Mouse (Mus musculus) granulocyte monocyte progenitor cell, adult 5-6 weeks (primary cell): ENCODE results near the gene Nde1. TPM values are rescaled to one million over a fixed set of nuclear protein-coding genes. Genes with fewer than 3 reads are reported as not detected.
"Not testable (repeated sequence)": the region's sequence is repeated elsewhere in the genome, so short reads cannot be mapped to it uniquely, and the experiment has no call there.

Experiments
- ATAC-seq: replicated peaks from 2 replicates; pipeline ENCODE4 v1.8.0; 2016; ENCODE audit warnings: mild to moderate bottlenecking, moderate TSS enrichment, inconsistent platforms; ENCODE audit not compliant: poor library complexity, severe bottlenecking
- total RNA-seq, 2 experiments: library from RNA; stranded (forward) in 1 of 2; stranded (reverse) in 1 of 2; fragments of 200-712, 200-1000 nt in 1 of 2; fragments of >200 nt in 1 of 2; fragmentation: Nextera tagmentation in 1 of 2; gene quantifications; 2 replicates each; pipeline ENCODE4 v1.2.3; 2014 to 2017

Nde1 gene
- total RNA-seq (2014; fragmentation: Nextera tagmentation) (38.7 and 56.9 TPM in 2 replicates), total RNA-seq (2017) (60.4 and 67.8 TPM in 2 replicates)

DNA sequence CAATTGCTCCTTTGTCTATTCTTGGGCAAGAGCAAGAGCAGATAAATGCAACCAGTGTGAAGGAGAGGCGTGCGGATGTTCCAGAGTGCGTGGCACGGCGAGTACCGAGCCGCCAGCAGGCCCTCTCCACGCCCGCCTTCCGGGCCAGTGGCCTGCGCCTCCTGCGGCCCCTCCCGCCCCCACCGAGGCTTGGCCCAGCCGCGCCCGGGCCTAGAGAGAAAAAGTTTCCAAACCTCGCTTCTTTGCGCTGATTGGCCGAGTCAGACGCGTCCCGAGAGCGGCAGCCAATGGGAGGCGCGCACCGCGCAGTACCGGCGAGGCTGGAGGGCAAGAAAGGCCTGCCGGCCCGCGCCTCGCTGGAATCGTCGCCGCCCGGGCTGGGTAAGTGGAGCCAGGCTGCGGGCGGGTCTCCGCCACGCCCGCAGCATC lies at the start of gene Nde1, which contains the start of gene Marf1:
Gene Nde1, plus strand, starts transcription at position 288 of the 429 bp plus-strand sequence.
Gene Marf1, minus strand, starts transcription at position 364 of the 429 bp plus-strand sequence.
- ATAC-seq, result peak; percentile 70

- ATAC-seq, result no peak
These were observed 45.8 kb upstream of the Nde1 start for GRCm38 (mm10) chr16:14117299-14117698.

GRCm38 (mm10) chr16:14120941-14121340 lies 42.1 kb upstream of the Nde1 start:
- ATAC-seq, result no peak

- ATAC-seq, result no peak
These were observed 41.5 kb upstream of the Nde1 start for GRCm38 (mm10) chr16:14121563-14121962.

GRCm38 (mm10) chr16:14122586-14122985 lies 40.5 kb upstream of the Nde1 start:
- ATAC-seq, result no peak

DNA sequence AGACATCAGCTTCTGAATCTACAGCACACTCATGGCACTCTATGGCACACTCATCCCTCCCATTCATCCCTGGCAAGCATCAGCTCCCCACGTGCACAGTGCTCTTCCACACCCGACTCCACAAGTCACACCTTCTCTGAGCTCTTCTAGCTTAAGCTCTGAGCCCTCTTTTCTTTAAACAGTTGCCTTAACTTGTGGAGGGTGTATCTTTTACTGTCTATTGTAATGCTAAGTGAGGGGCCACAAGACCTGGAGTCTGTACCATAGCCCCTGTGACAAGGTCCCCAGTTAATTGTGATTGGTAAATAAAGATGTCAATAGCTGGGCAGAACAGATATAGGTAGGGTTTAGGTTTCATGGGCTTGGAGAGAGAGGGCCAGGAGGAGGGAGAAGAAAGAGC lies 39.2 kb upstream of the Nde1 start:
- ATAC-seq, result no peak

GRCm38 (mm10) chr16:14124709-14125108 lies 38.4 kb upstream of the Nde1 start:
- no peak for ATAC-seq

DNA sequence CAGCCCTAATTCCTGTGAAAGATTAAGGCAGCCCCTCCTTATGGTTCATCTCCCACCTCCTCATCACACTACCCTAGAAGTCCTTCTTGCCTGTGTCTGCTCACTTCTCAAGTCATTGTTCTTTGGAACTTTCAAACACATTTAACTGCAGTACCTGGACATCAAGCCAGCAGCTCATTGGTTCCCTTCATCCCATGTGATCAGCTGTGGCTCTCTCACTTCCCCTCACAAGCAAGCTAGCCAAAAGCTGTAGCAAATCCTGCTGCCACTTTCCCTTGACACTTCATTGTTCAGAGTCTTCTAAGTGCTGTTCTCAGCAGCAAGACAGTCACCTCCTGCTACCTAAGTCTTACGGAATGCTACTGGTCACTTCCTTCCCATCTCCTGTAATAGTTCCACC lies 37.8 kb upstream of the Nde1 start:
- peak; percentile 46; the same call in 1 of the 2 replicates for ATAC-seq

DNA sequence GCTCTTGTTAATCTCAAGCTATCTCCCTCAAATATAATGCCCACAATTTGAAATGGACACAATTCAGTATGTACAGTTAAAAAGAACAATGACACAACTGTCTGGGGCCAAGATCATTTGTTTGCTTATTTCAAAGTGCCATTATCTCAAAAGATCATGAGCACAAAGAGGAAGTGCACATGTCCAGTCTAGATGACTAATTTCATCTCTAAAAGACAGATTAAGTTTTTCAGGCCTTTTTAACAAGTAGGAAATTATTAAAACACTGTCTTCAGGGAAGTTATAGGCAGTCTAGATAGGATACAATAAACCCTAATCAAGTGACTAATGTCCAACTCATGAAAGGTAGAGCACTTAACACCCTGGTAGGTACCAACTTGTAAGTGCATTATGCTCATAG lies 34.1 kb upstream of the Nde1 start:
- ATAC-seq, result no peak

- ATAC-seq, result no peak
These were observed 32.3 kb upstream of the Nde1 start for GRCm38 (mm10) chr16:14130796-14131195.

- no peak for ATAC-seq
These were observed 31.7 kb upstream of the Nde1 start for GRCm38 (mm10) chr16:14131376-14131775.

DNA sequence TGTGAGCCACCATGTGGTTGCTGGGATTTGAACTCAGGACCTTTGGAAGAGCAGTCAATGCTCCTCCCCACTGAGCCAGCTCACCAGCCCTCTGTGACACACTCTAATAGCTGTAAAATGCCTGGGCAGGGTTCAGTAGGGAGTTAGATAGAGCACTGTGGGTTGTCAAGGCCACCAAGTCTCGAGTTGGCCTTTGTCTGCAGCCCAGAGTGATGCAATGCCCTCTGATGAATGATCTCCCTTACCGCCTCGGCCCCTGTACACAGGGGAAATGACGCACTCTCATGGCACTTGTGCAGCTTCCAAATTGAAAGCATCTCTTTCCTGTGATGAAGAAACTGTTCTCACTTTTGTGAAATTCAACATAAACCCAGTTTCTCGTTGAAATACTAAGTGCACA lies 31.2 kb upstream of the Nde1 start:
- peak; percentile 98 for ATAC-seq

GRCm38 (mm10) chr16:14135014-14135413 lies 28.1 kb upstream of the Nde1 start:
- ATAC-seq, result peak; percentile 66

DNA sequence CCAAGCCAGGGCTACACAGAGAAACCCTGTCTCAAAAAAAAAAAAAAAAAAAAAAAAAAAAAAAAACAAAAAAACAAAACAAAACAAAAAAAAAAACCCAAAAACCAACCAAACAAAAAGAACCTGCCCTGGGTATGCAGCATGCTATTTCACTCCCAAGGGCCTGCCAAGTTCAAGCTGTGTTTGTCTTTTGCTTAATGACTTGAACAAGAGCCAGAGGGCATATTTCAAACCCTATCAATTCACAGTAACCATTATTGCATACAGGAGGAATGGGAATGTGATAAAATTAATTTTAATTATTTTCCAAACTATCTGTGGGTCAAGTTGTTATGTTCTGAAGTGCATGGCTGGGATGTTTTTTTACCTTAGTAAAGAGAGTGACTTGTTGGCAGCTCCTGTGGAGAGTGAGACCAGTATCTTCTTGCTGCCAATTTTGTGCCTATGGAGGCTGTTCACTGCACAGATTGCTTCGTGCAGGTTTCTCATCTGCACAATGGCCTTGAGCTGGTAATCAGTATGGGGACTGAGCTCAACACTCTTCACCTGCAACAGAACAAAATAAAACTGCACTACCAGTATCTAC lies 25.0 kb upstream of the Nde1 start:
- no peak for ATAC-seq

GRCm38 (mm10) chr16:14139106-14139505 lies 24.0 kb upstream of the Nde1 start:
- no peak for ATAC-seq

GRCm38 (mm10) chr16:14143298-14143697 lies 19.8 kb upstream of the Nde1 start:
- no peak for ATAC-seq

DNA sequence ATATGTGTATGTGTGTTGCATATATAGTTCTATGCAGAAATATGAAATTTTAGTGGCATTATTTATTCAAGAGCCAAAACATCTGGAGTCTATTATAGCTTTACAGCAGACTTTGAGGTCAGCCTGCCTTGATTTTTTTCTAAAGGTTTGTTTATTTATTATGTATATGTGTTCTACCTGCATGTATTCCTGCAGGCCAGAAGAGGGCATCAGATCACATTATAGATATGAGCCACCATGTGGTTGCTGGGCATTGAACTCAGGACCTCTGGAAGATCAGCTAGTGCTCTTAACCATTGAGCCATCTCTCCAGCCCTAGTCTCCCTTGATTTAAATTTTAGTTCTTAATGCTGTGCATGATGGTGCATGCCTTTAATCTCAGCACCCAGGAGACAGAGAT lies 15.4 kb upstream of the Nde1 start:
- no peak for ATAC-seq

DNA sequence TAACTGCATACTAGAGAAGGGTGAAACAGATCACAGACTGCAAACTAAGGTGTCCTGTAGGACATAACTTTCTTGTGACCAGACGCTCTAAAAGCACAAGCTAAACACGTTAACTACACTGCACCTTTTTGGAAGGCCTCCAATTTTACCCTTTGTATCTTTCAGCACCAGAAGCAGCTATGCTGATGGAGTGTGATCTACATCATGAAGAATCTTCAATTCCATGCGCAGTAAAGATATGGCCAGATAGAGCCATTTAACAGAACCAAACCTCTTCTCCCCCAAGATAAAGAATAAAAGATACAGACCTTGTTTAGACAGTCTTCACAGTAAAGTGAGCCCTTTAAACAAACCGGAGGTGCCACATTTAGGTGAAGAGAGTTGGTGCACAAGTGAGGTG lies 11.4 kb upstream of the Nde1 start:
- ATAC-seq, result no peak

- ATAC-seq, result not testable (repeated sequence)
These were observed 7.4 kb upstream of the Nde1 start for GRCm38 (mm10) chr16:14155638-14156037.

GRCm38 (mm10) chr16:14156312-14156711 lies 6.8 kb upstream of the Nde1 start:
- no peak for ATAC-seq

GRCm38 (mm10) chr16:14158536-14158935 lies 4.5 kb upstream of the Nde1 start:
- ATAC-seq, result no peak

- ATAC-seq, result peak; percentile 80
These were observed 3.9 kb upstream of the Nde1 start for GRCm38 (mm10) chr16:14158936-14159745.
